Mouse (Mus musculus): ENCODE results near the gene 1500009L16Rik. TPM values are rescaled to one million over a fixed set of nuclear protein-coding genes. Genes with fewer than 3 reads are reported as not detected.

The 1500009L16Rik gene
- polyA plus RNA-seq, 1 experiment from 2014 or later, result 50.8 TPM

- Histone ChIP-seq H3K9ac (replicated peaks) (no peak overlapping the region), H3K9me3 (no peaks in the 10 kb centered on the region), H3K4me1 (replicated peaks) (no peaks in the 10 kb centered on the region), H3K27me3 (no peaks in the 10 kb centered on the region), H3K4me2 (replicated peaks) (no peak overlapping the region), H3K27ac (no peak overlapping the region), H3K4me3 (replicated peaks) (no peak overlapping the region), H3K36me3 (no peaks in the 10 kb centered on the region)
- no peak for ATAC-seq
Observed at GRCm38 (mm10) chr10:83766882-83767281, 44.2 kb downstream of the 1500009L16Rik start.

- no peaks in the 10 kb centered on the region for H3K9me3 ChIP-seq
- H3K9ac ChIP-seq (replicated peaks), result no peak overlapping the region
- no peak overlapping the region for H3K27ac ChIP-seq
- no peaks in the 10 kb centered on the region for H3K4me1 ChIP-seq (replicated peaks)
- ATAC-seq, result no peak
- H3K27me3 ChIP-seq, result no peaks in the 10 kb centered on the region
- H3K4me3 ChIP-seq (replicated peaks), result no peak overlapping the region
- WGBS, result 44% methylated on average over 11 of the region's 11 CpGs
- no peak overlapping the region for H3K4me2 ChIP-seq (replicated peaks)
- no peaks in the 10 kb centered on the region for H3K36me3 ChIP-seq
Observed at GRCm38 (mm10) chr10:83776272-83776878, 53.7 kb downstream of the 1500009L16Rik start.

- H3K4me3 ChIP-seq (replicated peaks), result no peak overlapping the region
- ATAC-seq, result no peak
- no peaks in the 10 kb centered on the region for H3K9me3 ChIP-seq
- 89% methylated on average over 9 of the region's 9 CpGs for whole genome bisulfite sequencing
- H3K4me2 ChIP-seq (replicated peaks), result no peak overlapping the region
- H3K36me3 ChIP-seq, result no peaks in the 10 kb centered on the region
- H3K9ac ChIP-seq (replicated peaks), result no peak overlapping the region
- no peaks in the 10 kb centered on the region for H3K27me3 ChIP-seq
- no peak overlapping the region for H3K27ac ChIP-seq
- no peaks in the 10 kb centered on the region for H3K4me1 ChIP-seq (replicated peaks)
Observed at GRCm38 (mm10) chr10:83777253-83777652, 54.6 kb downstream of the 1500009L16Rik start.

- Histone ChIP-seq H3K4me2 (replicated peaks) (no peak overlapping the region), H3K36me3 (no peaks in the 10 kb centered on the region), H3K27ac (no peak overlapping the region), H3K9me3 (no peaks in the 10 kb centered on the region), H3K27me3 (no peaks in the 10 kb centered on the region), H3K9ac (replicated peaks) (no peak overlapping the region), H3K4me3 (replicated peaks) (no peak overlapping the region), H3K4me1 (replicated peaks) (no peaks in the 10 kb centered on the region)
- ATAC-seq, result no peak
- WGBS, result 87% methylated on average over 4 of the region's 4 CpGs
Observed at GRCm38 (mm10) chr10:83781854-83782253, 59.2 kb downstream of the 1500009L16Rik start.

GRCm38 (mm10) chr10:83782371-83783120, 59.9 kb downstream of the 1500009L16Rik start:
- Histone ChIP-seq H3K4me2 (replicated peaks) (no peak overlapping the region), H3K9ac (replicated peaks) (no peak overlapping the region), H3K27ac (no peak overlapping the region), H3K4me1 (replicated peaks) (no peaks in the 10 kb centered on the region), H3K36me3 (no peaks in the 10 kb centered on the region), H3K9me3 (no peaks in the 10 kb centered on the region), H3K4me3 (replicated peaks) (no peak overlapping the region), H3K27me3 (no peaks in the 10 kb centered on the region)
- no peak for ATAC-seq
- 89% methylated on average over 10 of the region's 10 CpGs for WGBS

- Histone ChIP-seq H3K9me3 (no peaks in the 10 kb centered on the region), H3K27me3 (no peaks in the 10 kb centered on the region), H3K4me1 (replicated peaks) (no peaks in the 10 kb centered on the region), H3K4me3 (replicated peaks) (no peak overlapping the region), H3K4me2 (replicated peaks) (no peak overlapping the region), H3K27ac (no peak overlapping the region), H3K9ac (replicated peaks) (no peak overlapping the region), H3K36me3 (no peaks in the 10 kb centered on the region)
- WGBS, result 38% methylated on average over 5 of the region's 5 CpGs
- no peak for ATAC-seq
Observed at GRCm38 (mm10) chr10:83785003-83785402, 62.3 kb downstream of the 1500009L16Rik start.

GRCm38 (mm10) chr10:83785627-83786392, 63.1 kb downstream of the 1500009L16Rik start:
- no peaks in the 10 kb centered on the region for H3K27me3 ChIP-seq
- H3K4me3 ChIP-seq (replicated peaks), result no peak overlapping the region
- H3K4me2 ChIP-seq (replicated peaks), result no peak overlapping the region
- WGBS, result 75% methylated on average over 3 of the region's 3 CpGs
- no peak for ATAC-seq
- no peaks in the 10 kb centered on the region for H3K4me1 ChIP-seq (replicated peaks)
- no peak overlapping the region for H3K27ac ChIP-seq
- H3K9me3 ChIP-seq, result no peaks in the 10 kb centered on the region
- no peak overlapping the region for H3K9ac ChIP-seq (replicated peaks)
- no peaks in the 10 kb centered on the region for H3K36me3 ChIP-seq

- no peak for ATAC-seq
Observed at GRCm38 (mm10) chr10:83795088-83795487, 72.4 kb downstream of the 1500009L16Rik start.

GRCm38 (mm10) chr10:83795500-83795899, 72.8 kb downstream of the 1500009L16Rik start:
- ATAC-seq, result no peak
- Histone ChIP-seq H3K9ac (replicated peaks) (no peak overlapping the region), H3K36me3 (no peaks in the 10 kb centered on the region), H3K27me3 (no peaks in the 10 kb centered on the region), H3K9me3 (no peaks in the 10 kb centered on the region), H3K4me1 (replicated peaks) (no peaks in the 10 kb centered on the region), H3K4me3 (replicated peaks) (no peak overlapping the region), H3K4me2 (replicated peaks) (no peak overlapping the region), H3K27ac (no peak overlapping the region)
- WGBS, result 96% methylated on average over 4 of the region's 4 CpGs

More at GRCm38 (mm10) chr10:83795088-83795487, 72.4 kb downstream of the 1500009L16Rik start:
- H3K4me2 ChIP-seq (replicated peaks), result no peak overlapping the region
- H3K9me3 ChIP-seq, result no peaks in the 10 kb centered on the region
- H3K9ac ChIP-seq (replicated peaks), result no peak overlapping the region
- no peaks in the 10 kb centered on the region for H3K4me1 ChIP-seq (replicated peaks)
- H3K36me3 ChIP-seq, result no peaks in the 10 kb centered on the region
- no peaks in the 10 kb centered on the region for H3K27me3 ChIP-seq
- H3K27ac ChIP-seq, result no peak overlapping the region
- no peak overlapping the region for H3K4me3 ChIP-seq (replicated peaks)

- no peaks in the 10 kb centered on the region for H3K27me3 ChIP-seq
- 74% methylated on average over 6 of the region's 6 CpGs for WGBS
- no peak for ATAC-seq
- H3K9ac ChIP-seq (replicated peaks), result no peak overlapping the region
- H3K4me1 ChIP-seq (replicated peaks), result peaks cover 16% of the 10 kb centered on the region
- no peaks in the 10 kb centered on the region for H3K9me3 ChIP-seq
- no peak overlapping the region for H3K4me2 ChIP-seq (replicated peaks)
- no peaks in the 10 kb centered on the region for H3K36me3 ChIP-seq
- no peak overlapping the region for H3K4me3 ChIP-seq (replicated peaks)
- H3K27ac ChIP-seq, result no peak overlapping the region
Observed at GRCm38 (mm10) chr10:83804021-83804420, 81.4 kb downstream of the 1500009L16Rik start.

- 50% methylated on average over 11 of the region's 11 CpGs for WGBS
- ATAC-seq, result peak; percentile 77
- Histone ChIP-seq H3K4me1 (replicated peaks) (peaks cover 16% of the 10 kb centered on the region), H3K4me2 (replicated peaks) (no peak overlapping the region), H3K36me3 (no peaks in the 10 kb centered on the region), H3K27ac (peak overlapping the region; percentile 49; the same call in 1 of the 2 replicates), H3K9me3 (no peaks in the 10 kb centered on the region), H3K9ac (replicated peaks) (no peak overlapping the region), H3K27me3 (no peaks in the 10 kb centered on the region), H3K4me3 (replicated peaks) (no peak overlapping the region)
Observed at GRCm38 (mm10) chr10:83805201-83805718, 82.6 kb downstream of the 1500009L16Rik start.

- H3K27ac ChIP-seq, result no peak overlapping the region
- ATAC-seq, result no peak
- H3K4me2 ChIP-seq (replicated peaks), result no peak overlapping the region
- H3K4me1 ChIP-seq (replicated peaks), result peaks cover 16% of the 10 kb centered on the region
- H3K4me3 ChIP-seq (replicated peaks), result no peak overlapping the region
- no peaks in the 10 kb centered on the region for H3K27me3 ChIP-seq
- no peak overlapping the region for H3K9ac ChIP-seq (replicated peaks)
- 87% methylated on average over 8 of the region's 8 CpGs for WGBS
- H3K36me3 ChIP-seq, result no peaks in the 10 kb centered on the region
- no peaks in the 10 kb centered on the region for H3K9me3 ChIP-seq
Observed at GRCm38 (mm10) chr10:83807251-83807650, 84.6 kb downstream of the 1500009L16Rik start.

All from midbrain, embryonic 13.5 days (tissue).